Mouse (Mus musculus) gastrocnemius, postnatal 25 days (tissue): ENCODE measurements around the gene Asap2. TPM values are rescaled to one million over a fixed set of nuclear protein-coding genes. Genes with fewer than 3 reads are reported as not detected.

Experiments
- DNase-seq: peaks from one replicate; pipeline ENCODE4 v3.0.0; 2022
- total RNA-seq, 2 experiments: library from RNA; stranded (reverse); gene quantifications; 1 replicate in 1 of 2; 2 replicates in 1 of 2; pipeline ENCODE4 v1.2.3; 2021

The Asap2 gene
- total RNA-seq, 2 experiments from 2014 or later: 4.2 to 4.8 TPM

DNA sequence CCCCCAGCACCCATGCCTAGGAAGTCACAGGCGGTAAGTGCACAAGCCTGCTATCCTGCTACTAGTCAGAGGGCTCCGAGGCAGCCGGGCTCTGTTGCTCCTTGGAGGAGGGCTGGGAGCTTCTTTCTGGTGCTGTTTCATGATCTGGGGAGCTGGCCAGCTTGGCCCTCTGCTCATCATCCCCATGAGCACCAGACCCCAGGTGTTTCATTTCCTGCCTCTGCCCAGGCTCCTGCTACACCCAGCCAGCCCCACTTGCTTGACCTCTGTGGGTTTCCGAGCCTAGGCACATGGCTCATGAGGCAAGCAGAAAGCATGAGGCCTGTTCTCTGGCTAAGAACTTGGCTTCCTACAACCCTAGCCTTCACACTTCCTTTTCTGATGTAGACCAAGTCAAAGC, 275.2 kb downstream of the Asap2 start:
- DNase-seq: no peak

DNA sequence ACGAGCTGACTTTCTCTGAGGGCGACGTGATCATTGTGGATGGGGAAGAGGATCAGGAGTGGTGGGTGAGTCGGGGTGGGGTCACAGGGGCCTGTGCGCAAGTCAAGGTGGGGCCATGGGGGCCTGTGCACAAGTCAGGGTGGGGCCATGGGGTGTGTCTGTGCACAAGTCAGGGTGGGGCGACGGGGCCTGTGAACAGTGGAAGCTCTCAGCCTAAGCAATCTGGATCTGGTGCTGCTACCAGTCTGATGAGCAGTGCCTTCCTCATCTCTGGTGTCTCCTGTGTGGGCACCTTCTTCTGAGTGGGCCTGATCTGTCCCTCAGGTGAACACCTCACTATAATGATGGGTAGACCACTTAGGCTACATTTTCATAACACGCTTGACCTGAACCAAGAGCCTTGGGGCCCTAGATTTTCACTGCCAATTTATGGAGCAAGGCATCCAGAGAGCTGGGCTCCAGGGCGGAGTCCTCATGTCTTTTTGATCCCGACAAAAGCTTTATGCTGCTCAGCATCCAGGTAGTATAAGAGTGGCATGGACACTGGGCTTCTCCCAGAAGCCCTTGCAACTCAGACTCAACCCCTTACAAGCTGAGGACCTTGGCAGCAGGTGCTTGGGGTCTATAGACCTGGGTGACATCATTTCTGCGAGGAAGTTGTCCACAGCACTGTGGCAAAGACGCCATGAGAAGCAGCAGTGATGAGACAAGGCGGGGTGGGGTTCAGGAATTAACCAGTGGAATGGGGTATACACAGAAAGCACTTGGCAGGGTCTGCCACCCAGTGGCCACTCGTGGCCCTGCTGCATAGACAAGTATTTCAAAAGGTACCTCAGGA, 275.9 kb downstream of the Asap2 start:
- DNase-seq: peak; percentile 25

DNA sequence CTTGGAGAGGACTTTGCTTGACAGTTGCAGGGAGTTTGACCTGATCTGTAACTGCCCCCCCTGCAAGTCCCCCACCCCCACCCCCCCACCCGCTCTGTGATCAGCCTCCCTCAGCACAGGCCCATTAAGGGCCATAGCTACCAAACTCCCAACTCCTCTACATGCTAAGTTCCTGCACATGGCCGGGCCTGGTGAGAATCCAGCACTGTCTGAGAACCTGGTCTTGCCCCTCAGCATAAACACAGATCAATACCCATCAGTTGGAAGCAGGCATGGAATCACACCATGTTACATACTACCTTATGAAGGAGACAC, 276.5 kb downstream of the Asap2 start:
- no peak for DNase-seq

DNA sequence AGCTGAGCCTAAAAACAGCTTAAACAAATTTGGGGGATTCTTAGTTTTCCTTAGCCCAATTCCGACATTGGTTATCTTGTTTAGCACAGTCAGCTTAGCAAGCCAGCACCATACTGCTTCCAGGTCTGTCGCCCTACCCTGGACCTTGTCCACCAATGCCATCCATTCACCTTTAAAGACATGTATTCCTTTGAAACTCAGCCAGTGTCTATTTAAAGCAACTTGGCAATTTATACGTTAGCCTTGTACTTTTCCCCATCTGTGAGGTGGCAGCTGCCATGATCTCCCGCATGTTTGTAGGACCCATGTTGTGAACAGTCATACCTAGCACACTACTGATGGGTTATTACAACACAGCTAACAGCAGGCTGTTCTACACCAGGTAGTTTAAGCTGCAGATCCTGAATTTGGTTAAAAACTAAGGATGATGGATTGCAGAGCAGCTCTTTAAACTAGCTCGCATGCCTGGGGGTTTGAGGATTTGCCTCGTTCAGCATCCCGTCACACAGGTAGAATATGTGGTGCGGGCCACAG, 277.9 kb downstream of the Asap2 start:
- no peak for DNase-seq

DNA sequence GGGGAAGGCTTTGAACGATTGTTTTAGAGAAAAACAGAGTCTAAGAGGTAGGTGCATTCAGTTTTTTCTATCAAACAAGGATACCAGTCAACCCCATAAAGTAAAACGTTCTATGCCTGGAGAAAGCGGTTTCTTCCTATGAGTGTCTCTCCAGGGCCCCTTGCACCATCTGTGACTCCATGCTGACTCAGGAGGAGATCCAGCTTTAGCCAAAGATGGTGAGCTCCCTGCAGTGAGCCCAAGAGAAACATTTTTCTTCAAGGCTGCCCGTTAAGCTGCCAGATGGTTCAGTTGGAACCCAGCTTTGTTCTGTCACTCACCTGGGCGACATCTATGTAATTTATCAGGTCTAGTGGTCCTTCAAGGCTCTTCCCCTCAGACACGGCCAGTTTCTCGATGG, 284.2 kb downstream of the Asap2 start:
- DNase-seq: no peak

DNA sequence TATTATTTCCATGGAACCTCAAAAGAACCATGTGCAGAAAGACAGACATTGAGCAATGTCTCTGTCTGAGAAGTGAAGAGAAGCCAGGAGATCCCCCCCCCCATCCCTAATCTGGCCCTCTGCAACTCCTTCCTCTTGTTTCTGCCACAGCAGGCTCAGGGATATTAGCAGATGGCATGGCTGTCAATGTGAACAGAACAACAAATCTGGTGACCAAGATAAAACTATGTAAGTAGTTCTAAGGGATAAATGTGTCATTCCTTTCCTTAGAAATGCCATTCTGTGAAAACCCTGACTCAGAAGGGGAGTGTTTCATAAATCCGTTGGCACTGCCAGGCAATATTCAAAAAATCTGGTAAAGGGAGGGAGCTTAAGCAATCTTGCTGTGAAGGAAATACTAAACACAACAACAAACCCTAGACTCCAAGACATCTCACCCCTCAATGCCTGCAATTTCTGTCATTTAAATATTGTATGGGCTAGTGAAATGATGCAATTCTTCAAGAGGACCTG, 287.1 kb downstream of the Asap2 start:
- no peak for DNase-seq

DNA sequence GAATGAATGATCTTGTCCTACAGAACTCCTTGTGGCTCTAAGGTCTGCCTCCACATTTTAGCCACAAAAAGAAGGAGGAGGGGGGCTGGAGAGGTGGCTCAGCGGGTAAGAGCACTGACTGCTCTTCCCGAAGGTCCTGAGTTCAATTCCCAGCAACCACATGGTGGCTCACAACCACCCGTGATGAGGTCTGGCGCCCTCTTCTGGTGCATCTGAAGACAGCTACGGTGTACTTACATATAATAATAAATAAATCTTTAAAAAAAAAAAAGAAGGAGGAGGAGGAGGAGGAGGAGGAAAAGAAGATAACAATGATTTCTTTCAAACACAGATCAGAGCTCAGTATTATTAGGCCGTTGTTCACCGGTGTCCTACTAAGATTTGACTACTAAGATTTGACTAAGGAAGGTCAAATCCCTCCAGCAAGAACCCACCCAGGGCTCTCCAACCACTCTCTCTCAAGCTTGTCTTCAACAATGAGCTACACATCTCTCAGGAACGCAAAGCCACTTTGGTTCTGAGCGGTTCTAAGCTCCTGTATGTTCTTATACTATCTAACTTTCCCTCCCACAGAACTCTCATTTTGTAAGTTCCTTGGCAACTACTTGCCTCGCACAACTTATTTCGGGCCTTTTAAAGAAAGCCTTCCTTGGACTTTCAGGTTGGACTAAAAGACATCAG, 294.6 kb downstream of the Asap2 start, which contains the start of gene Cpsf3:
TSS of gene Cpsf3 (plus strand) at position 631 of the 681 bp plus-strand sequence.
- no peak for DNase-seq

DNA sequence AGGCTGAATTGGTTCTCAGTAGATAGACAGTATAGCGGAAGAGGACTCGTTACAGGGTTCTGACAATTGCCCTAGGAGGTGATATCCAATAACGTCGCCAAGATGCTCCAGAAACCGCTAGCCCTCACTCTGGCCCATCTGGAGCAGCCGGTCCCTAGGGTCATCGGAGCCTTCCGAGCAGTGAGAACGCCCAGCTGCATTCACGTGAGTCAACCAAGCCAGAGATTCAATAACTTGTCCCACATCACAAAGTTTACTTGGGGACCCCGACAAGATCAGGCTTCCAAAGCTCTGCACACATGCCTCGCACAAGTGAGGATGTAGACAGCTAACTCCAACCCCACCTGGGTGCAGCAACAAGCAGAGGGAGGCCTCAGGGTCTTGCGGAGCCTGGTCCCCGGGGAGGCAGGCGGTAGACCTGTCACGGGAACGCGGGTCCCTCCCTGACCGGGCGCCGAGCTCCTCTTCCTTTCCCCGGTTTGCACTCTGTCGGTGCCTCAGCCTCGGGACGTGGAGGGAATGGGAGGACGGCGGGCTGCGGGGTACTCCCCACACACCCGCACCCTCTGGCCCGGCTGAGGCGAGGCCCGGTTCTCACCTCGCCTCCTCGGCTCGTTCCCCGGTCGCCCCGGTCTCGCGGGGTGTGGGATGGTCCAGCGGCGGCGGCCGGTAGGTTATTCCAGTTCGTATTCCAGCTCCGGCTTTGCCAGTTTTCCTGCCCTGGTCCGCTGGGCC, 295.4 kb downstream of the Asap2 start:
- no peak for DNase-seq

DNA sequence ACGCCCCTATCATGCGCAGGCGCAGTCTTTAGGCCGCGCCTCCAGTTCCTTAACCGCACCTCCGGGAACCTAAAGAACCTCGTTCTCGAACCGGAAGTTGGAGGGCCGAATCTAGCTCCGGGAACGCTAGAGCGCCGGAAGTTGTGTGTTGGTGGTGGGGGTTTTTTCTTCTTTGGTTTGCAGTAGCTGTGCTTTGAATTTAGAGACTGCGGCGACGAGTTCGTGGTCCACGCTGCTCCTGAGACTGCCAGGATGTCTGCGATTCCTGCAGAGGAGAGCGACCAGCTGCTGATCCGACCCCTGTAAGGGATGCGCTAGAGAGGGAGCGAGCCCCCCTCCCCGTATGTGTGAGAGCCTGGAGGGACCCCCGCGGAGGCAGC, 296.0 kb downstream of the Asap2 start, which contains the start of gene Itgb1bp1:
TSS of gene Itgb1bp1 (minus strand) at position 42 of the 380 bp plus-strand sequence.
- peak; percentile 97 for DNase-seq

DNA sequence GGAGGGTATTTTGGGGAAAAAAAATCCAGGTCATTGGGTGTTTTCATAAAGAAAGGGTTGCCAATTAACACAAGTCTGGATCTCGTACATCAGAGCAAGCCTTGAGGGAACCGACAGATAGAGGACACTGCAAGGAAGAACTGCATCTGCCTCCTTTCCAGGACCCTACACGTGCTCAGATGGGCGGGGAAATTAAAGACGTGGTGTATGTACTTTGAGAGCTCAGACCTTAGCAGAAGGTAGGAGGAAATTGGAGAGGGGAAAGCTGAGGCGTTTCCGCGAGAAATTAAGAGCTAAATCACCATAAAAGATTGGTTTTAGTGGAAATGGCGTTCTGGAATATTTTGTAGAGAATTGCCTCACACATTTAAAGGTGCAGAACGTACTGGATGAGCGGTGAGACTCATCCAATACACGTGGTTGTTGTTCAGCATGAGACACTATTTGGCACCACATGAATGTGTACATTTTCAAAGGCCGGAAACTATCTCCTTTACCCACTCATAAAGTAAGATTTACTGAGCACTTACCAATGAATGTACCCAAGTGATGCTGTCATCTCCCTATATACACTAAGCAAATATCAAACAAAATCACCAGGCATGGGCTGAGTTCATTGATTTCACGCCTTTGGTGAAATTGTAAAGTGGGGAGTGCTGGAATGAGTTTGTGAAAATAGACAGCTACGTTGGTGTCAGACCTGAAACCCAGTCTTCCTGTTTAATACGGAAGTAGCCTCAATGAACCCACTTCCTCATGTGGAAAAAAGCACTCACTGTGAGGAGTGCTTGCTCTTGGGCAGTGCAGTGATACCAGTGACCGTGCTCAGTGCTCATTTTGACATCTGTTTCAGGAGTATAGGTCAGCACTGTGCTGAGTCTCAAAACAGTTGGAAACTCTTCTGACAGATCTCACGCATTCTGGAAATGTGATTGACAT, 296.7 kb downstream of the Asap2 start:
- no peak for DNase-seq

DNA sequence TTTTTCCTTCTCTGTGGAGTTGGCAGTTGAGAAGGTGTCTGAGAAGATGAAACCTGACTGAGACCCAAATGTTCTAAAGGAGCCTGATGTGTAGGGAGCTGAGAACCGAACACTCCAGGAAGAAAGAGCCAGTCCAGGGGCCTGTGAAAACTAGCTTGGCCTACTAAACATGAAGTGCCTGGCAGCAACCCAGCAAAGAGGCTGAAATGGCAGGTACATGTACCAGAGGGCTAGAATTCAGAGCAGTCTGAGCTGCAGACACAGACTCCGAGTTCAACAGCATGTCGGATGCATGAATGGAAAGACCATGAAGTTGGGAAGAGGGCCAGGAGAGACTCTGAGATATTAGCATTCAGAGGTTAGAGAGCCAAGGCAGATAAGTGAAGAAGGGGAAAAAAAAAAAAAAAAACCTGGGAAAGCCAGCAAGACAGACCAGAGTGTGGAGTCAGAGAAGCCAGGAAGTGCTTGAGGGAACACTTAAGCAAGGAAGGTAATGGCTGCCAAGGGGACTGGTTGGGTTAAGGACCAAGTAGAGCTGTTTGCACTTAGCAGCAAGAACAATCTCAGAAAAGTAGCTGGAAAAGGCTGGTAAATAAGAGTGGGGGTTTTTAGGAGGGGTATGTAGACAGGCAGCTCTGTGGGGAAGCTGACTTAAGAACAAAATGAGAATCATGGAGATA, 298.6 kb downstream of the Asap2 start:
- no peak for DNase-seq

DNA sequence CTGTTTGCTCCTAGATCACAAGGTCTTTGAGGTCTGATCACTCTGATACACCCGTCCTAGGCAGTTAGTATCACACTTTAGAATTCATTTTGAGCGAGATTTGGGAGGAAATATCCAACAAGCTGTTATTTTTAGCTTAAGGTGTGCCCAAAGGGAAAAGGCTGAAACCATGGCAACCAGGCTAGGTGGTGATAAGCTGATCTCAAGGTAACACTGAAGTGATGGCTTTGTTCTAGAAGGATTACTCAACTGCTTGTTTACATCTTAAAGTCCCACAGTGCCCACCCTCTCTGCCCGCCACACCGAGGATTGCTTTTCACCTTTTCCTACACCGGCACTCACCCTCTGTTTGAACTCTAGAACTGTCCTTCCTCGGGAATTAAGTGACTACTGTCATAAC, 299.4 kb downstream of the Asap2 start:
- no peak for DNase-seq

DNA sequence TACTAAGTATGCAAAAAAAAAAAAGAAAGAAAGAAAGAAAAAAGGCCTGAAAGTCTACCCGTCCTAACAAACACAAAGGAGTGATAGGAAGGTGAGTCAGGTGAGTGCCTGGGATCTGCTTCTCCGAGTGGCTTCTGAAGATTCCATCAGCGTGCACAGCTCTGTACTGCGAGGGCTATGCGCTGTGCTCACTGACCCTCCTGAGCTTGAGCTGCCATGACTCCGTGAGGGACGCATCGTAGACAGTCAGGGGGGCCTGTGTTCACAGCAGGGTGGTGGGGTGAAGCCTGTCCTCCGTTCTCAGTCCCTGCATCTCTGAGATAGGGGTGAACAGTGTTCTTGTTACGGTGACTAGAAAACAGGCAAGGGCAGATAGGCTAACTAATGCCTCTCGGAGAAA, 308.6 kb downstream of the Asap2 start:
- DNase-seq: no peak

DNA sequence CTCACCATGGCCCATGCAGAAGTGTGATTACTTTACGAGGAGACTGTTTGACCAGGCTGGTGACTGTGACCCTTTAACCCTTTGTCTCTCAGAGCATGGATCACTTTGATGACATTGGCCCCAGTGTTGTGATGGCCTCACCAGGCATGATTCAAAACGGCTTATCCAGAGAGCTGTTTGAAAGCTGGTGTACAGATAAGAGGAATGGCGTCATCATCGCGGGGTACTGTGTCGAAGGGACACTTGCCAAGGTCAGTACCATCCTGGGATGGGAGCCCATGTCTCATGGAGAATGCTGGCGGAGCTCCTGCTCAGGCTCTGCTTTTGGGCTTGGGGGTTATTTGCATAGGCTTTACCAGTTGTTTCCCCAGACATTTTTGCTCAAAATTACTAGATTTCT, 311.1 kb downstream of the Asap2 start:
- DNase-seq: no peak

DNA sequence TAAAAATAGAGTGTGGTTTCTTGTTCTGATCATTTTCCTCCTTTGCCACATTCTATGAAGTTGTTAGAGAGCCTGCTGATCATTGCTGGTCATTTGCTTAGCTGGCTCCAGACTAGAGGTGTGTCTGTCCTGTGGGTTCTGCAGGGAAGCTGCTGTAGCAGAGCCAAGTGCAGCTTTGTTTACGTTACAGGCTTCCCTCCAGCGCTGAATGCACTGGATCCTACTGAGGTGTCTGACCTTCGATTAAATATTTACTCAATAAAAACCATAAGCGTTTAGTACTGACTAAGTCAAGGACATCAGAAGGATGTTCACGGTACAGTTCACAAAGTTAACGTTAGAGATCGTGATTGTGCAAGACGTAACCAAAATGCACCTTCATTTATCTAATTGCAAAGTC, 311.7 kb downstream of the Asap2 start:
- no peak for DNase-seq

DNA sequence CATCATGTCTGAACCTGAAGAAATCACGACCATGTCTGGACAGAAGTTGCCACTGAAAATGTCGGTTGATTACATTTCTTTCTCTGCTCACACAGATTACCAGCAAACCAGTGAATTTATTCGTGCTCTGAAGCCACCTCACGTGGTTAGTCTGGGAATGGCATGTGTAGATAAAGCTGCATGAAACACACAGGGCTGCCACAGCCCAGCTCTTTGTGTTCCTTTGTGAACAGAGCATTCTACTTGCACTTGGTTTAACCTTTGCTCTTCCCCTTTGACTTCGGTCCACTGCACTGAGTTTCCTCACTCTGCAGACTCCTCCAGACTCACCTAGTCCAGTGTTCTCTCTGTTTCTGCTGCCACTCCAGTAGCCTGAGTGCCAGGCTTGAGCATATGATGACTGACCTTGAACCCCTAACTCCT, 312.1 kb downstream of the Asap2 start:
- DNase-seq: no peak

DNA sequence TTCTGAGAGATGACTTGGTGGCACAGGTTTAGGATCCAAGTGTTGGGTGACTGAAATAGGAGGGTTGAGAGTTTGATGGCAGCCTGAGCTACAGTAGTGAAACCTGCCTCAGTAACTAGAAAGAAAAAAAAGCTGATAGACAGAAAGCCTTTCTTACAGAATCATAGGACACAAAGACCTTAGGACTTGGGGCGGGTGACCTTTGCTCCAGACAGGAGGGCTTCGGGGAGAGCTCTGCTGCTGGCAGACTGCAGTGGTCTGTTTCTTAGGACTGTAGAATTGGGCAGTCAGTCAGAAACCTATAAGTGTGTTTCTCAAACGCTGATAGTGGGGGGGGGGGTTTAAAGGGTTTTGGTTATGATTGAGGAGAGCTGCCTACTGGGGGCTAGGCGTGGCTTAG, 315.5 kb downstream of the Asap2 start:
- no peak for DNase-seq

DNA sequence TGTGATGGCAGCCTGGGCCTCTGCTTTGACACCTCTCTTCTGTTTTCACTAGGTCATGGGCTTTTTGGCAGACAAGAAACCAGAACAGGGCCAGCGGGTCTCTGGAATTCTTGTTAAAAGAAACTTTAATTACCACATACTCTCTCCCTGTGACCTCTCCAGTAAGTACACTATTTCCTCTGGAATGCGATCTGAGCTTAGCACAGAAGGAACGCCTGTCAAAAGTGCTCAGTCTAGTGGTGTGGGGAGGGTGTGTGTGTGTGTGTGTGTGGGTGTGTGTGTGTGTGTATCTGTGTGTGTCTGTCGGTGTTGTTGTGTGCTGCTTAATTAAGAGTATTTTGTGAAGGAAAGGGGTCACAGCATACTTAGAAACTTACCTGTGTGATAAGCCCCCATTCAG, 316.5 kb downstream of the Asap2 start:
- DNase-seq: no peak

DNA sequence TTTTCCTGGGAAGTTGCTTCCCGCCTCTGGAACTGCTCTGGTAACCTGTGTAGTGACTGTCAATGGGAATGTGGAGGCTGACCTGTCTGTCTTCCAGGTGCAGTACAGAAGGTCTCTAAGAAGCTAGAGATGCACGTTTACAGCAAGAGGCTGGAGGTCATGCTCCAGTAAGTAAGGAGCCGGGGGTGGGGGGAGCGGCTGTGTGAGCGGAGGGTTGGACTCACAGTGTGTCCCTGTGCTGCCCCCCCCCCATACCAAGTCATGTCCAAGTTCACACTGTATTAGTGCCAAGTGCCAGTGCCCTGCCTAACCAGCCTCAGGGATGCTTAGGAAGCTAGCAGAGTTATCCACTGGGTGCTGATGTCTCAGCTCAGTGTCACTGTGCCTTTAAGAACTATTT, 321.9 kb downstream of the Asap2 start:
- DNase-seq: no peak

DNA sequence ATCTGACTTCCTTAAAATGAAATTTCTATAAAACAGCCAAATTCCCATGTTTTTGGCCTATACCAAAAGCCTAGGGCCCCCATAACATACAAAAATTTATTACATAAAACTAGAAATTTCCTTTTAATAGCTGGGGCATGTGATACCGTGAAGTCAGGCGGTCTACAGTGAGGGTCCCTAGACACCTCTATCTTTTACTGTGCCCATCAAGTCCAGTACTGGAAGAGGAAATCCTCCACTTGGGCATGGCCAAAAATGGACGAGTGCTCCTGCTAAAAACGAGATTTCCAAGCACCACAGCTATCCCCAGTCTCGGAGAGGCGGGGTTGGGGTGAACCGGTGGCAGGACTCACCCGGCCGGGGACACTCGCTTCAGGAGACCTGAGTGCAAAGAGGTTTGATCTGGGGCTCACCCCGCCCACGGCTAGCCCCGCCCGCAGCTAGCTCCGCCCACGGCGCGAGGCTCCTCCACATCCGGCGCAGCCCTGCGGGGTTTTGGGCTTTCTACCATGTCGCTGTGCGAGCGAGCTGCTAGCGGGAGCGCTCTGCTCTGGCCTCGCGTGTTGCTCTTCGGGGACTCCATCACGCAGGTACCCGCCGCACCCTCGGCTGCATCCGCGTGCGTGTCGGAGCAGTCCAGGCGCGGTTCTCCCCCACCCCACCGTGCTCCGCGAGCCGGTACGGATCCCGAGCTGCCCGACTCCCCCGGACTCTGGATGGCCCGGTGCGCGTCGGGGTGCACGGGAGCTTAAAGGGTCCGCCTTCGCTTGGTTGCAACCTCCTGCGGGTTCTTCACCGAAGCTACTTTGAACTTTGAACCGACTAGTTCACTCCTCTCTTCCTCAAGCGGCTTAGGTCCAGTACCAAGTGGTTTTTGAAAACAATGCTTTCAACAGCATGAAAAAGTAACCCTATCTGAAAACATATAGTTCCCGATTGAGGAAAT, 325.9 kb downstream of the Asap2 start, which contains the start of gene Iah1:
TSS of gene Iah1 (plus strand) at position 467 of the 946 bp plus-strand sequence.
- DNase-seq: peak; percentile 81
